Mouse (Mus musculus) B cell, adult 2 months (primary cell): Measurements from ENCODE around the gene Kxd1.
A peak's percentile ranks its signal among the peaks of the same experiment; 100 is the strongest.

Experiments
- DNase-seq, 2 experiments: peaks; one replicate each; pipeline ENCODE4 v3.0.0; 2022

The Kxd1 gene

DNA sequence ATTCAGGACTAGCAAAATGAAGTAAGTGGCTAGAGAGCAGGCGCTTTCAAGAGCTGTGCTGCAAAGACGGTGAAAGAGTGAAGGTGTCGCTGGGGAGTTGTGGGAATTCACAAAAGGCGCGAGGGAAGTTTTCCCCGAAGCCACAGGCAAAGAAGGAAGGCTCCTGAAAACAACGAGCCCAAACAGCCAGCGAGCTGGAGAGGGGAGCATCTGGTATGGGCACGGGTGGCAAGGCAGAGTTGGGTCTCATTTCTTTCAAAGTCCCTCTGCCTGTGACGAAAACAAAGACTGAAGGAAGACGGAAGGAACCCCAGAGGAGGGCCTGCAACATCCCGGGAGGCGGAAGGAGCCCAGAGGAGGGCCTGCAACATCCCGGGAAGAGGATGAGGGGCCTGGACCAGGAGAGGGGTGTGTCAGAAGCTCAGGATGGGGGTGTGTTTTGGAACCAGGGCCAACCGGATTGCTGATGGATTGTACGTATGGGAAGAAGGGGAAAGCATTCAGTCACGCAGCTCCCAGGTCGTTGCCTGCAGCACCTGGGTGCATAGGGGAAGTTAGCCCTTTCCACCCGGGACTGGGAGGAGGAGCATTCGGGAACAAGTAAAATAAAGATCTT, 36.8 kb downstream of the Kxd1 start:
- DNase-seq, result no peak

DNA sequence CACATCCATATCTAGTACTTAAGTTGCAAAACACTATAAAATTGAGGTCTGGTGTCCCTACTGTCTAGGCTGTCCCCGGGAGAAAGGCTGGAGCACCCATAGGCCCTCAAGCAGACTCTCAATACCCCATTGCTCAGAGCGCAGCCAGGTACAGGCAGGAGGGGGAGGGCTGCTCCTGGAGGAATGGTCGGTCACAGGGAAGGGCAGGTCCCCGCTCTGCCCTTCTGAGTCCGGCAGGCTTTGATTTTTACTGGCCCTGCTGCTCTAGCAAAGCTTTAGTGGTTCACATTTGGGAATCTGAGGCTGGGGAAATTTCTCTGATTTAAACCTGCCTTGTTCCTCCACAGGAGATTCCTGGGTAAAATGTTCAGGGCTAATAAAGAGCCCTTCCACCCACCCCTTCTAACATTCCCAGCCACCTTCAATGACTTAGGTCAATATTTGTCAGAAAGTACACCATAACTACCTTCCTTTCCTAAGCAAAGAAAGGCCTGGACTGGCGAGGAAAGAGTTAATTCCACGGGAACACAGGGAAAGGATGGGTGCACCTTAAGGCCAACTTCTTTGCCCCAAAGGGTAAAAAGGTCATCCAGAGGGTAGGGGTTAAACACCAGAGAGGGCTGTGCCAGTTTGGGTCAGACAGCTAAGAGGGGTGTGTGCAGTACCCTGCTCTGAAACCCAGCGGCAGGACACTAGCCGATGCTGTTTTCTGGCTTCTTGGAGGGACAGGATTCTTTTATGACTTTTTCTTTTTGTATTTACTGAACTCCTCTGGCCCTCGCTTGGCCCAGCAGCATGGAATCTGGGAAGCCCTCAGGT, 37.5 kb downstream of the Kxd1 start:
- DNase-seq, result no peak

DNA sequence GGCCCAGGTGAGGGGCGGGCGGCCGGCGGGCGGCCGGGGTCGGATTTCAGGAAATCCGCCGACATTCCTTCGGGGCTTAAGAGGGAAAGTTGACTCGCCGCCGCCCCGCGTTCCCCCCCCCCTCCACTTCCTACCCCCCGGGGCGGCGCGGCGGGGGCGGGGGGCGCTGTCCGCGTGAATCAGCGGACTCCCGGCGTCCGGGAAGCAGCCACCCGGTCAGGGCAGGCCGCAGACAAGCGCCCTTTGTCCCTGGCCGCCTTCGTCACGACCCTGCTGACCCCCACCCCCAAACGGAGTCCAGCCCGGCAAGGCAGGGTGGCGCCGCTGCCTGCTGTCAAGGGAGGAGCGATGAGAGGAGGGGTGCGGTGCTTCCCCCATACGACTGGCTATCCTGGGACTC, 38.2 kb downstream of the Kxd1 start:
- no peak for DNase-seq

DNA sequence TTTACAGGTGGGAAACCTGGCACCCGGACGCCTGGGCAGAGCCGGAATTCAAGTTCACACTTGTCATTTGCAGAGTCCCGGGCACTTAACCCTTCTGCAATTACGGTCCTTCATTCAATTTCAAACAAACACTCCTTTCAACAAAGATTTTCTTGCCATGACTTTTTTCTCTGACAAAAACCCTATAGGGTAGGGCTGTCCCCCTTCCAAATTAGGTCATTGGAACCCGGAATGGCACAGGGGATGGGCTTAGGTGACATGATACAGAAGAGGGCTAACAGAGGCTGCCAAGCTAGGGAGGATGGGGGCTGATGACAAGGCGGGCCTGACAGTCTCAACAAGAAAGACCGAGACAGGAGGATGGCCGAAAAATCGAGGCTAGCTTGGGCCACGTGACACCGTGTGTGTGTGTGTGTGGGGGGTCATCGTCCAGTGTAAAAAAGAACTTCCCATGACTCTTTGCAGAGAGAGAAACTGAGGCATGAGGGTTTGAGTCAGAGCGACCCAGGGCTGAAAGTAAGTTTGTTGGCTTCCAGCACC, 38.8 kb downstream of the Kxd1 start:
- no peak for DNase-seq

DNA sequence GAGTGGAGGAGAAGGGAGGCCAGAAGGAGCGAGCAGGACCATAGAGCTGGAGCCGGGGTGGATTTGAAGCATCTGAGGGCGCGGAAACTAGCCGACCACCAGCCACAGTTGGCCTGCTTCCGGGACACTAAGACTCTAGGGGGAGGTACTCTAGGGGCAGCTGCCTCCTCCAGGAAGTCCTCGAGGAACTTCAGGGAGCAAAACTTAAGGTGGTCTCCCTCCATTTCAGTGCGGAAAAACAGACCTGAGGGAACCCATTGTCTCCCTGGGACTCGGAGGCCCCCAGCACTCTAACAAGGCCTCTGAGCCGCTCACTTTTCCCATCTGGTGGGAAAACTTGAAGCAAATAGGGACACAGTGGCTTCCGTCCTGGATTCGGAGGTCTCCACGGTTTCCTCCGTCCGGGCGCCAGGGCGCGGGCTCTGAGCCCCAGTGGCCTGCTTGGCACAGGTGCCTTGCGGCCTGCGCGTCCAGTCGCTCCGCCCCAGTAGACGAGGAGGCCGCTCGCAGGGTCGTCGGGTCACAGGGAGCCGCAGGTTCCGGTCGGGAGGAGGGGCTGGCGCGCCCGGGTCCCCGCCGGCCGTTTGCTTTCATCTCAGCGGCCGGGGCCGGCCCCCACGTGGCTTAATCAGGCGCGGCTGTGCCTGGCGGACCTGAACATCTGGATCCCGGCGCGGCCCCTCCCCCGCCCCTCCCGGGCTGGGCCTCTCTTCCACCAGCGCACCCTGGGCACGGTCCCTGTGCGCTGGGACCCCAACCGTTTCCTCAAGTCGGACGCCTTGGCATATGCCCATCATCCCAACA, 39.6 kb downstream of the Kxd1 start:
- no peak for DNase-seq

DNA sequence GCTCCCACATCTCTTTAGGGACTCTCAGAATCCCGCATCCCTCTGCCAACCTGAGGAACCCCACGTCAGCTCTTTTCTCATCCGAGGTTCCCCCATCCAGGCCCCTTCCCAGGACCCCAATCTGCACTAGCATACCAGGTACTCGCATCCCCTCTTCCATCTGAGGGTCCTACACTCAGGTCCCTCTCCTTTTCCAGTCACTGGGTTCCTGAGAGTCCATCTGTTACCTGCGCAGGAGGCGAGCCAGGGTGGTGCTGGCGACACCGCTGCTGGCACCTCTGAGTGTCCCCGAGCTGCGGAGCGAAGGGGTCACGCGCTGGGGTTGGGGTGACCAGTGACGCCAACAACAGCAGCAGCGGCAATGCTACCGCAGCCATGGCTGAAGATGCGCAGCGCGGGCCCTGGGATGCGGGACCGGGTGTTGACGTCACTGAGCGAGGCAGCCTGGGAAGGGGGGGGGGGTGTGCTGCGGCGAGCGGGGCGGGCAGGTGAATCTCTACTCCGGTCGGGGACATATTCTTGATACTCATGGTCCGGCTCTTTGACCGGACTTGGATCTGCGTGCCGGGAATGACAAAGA, 40.7 kb downstream of the Kxd1 start, which contains the start of gene Tmem59l:
TSS of gene Tmem59l (minus strand) at position 418 of the 580 bp plus-strand sequence.
- no peak for DNase-seq

DNA sequence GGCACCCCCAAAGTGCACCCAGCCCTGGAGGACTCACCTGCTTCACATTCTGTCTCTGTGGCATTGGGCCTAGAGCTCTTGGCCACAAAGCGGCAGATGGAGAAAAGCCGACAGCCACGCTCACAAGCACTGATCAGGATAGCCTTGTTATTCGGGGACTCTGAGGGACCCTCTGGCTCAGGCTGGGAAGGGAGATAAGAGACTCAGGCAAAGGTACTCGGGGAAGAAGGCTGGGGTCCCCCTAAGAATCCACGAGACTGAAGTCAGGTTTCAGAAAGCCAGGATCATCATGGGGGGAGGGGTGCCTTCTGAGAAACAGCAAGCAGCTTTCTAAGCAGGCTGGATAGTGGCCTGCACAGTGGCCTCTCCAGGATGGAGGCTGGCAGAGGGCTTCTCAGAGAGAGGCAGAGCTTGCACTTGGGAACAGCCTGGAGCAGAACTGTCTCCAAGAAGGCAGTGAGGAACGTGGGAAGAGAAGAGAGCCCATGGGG, 41.5 kb downstream of the Kxd1 start:
- no peak for DNase-seq

DNA sequence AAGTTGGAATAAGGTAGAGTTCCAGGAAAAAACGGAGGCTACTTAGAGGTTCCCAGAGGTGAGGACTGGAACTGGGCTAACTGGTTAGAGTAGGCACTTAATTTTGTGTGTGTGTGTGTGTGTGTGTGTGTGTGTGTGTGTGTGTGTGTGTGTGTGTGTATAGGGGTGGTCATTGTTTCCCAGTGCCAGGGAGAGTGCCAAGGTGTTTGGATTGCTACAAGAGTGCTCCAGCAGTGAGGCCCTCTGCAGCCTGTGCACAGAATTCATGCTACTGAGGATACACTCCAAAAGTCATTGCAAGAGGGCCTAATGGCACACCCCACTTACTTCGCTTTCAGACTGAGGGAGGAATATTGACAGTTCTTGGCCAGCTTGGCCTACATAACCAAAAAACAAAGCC, 44.8 kb downstream of the Kxd1 start:
- DNase-seq, result no peak

DNA sequence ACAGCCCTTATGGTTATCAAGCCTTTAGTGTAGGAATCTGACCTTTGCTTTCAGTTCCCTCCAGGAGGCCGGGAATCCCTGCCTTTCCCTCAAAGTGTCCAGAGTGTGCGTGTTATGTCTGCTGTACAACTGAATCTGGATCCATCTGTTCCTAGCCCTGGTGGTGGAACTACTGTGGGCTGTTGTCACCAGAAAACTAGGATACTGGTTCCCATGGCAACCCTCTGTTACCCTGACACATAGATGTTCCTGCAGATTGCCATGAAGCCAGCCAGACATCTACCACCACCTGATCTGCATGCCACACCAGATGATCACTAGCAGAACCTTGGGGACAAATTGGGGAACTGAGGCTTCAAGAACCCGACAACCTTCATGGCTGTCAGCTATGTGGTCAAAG, 45.8 kb downstream of the Kxd1 start:
- DNase-seq, result no peak

DNA sequence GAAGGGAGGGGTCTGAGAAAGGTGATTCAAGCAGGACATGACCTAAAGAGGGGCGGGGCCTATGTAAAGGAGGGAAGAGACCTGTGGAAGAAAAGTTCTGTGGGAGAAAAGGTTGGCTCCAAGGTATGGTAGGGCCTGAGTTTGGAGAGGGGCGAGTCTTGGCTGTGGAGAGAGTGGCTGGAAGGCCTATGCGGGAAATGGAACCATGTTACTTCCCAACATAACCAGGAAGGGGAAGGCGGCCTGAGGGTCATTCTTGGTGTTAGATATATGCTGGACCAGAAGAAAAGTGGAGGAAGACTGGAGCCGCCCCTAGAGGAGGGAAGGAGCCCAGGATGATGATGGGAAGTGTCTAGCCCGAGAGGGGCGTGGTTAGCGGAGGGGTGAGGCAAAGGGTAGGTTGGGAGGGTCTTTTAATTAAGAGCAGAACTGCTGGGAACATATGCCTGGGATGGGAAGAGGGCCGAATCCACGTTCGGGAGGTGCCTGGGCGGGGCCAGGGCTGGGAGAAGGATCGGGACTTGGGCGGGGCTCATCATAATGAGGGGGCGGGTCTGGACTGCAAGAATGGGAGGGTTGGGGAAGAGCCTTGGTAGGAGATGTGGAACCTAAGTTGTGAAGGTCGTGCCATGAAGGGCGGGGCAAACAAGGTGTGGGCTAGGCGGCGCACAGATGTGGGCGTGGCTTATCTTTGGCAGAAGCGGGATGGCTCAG, 50.3 kb downstream of the Kxd1 start:
- DNase-seq, result peak in 1 of 2 experiments; percentile 15

DNA sequence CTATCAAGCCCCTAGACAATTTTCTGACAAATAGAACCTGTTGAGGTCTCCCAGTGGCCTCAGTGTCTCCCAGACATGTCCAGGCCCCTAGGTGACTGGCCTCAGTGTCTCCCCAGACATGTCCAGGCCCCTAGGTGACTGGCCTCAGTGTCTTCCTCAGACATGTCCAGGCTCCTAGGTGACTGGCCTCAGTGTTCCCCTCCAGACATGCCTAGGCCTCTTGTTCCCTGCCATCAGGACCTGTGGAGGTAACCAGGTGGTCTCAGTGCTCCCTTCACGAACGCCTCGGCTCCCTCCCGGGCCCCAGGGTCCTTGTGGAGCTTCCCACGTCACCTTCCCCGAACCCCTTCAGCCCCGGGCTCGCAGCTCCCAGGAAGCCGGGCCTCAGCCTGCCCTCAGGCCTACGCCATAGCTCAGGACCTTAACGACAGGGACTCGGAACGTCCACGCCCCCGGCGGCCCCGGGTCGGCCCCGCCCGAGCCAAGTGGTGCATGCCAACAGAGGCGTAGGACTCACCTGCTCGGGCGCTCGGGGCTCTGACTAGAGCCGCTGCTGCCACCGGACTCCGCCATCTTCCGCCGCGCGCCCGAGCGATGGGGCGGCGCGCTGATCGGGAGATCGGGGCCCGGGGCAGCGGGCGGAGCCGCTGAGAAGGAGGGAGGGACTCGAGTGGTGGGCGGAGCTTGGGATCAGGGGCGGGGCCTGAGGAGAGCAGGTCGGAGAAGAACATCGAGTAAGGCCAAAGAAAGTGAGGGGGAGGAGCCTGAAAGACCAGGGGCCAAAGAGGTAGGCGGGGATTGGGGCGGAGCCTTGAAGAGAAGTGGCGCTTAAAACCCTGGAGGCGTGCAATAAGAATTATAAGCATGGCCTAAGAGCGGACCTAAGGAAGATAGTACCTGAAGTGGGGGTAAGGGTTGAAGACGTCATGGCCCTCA, 51.2 kb downstream of the Kxd1 start, which contains the start of gene Klhl26:
TSS of gene Klhl26 (minus strand) at position 636 of the 936 bp plus-strand sequence.
- peak; percentile 99 for DNase-seq

DNA sequence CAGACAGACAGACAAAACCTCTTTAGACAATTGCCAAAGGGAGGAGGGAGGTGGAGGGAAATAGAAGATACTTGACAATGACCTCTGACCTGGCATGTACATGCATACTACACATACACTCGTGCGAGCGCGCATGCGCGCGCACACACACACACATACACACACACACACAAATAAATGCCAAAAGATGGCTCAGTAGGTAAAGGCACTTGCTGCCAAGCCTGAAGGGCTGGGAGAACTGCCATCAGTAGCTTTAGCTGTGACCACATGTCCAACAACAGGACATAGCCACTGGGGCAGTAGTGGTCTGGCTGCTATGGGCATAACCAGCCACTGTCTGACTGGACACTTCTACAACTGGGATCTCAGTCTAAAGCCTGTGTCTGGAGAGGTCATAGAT, 55.9 kb downstream of the Kxd1 start:
- DNase-seq, result no peak

DNA sequence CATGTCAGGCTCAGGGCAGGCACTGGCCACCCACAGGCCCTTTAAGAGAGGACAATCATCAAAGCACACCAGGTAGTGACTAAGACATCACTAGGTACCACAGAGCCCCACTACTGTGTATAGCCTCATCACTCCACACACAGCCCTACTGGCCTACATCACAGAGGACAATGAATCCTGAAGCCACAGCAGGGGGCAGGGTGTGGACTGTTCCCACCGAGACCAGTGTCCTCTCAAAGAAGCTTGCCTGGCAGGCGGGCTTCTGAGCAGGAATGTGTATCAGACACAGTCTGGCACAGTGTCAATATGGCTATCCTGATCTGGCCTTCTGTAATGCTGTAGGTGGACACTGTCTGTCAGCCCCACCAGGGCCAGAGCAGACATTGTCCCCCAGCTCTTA, 57.8 kb downstream of the Kxd1 start:
- DNase-seq, result no peak

DNA sequence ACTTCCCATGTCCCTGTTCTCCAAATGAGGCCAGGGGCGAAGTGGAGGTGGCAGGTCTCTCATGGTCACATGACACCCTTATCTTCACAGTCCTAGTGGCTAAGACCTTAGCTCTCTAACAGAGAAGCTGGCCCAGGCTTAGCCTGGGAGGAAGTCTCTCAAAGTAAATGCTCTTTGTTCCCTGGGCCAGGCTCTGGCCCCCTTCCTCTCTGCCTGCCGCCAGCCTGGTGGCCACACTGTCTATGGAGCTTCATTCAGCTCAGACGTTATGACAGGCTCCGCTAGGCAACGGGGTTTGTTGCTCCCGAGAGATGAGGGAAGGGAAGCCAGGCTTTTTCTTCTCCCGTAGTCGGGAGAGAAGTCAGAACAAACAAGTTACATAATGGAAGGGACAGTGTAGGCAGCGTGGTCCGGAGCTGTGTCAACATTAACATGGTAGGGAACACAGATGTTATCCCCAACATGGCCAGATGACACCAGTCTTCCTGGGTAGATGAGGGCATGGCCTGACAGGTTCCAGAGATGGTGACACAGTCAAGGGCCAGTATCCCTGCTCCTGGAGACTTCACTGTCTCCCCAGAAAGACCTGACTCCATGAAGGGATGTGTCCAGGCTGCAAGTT, 58.4 kb downstream of the Kxd1 start:
- no peak for DNase-seq

DNA sequence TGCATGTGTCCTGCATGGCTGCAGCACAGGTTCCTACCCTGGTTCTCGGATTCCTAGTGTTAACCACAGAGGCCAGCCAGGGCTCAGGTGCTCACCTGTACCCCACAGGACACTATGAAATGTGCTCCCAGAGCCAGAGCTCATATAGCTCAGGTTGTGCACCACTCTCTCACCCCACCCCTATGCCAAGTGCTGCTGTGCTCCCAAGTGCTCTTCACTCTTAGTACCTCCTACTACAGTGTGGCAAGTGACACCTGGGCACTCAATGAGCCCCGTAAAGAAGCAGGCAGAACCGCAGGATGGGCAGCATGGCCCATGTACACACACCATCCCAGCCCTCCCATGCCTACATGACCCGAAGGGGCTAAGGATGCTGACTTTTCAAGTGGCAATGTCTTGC, 59.0 kb downstream of the Kxd1 start:
- no peak for DNase-seq

DNA sequence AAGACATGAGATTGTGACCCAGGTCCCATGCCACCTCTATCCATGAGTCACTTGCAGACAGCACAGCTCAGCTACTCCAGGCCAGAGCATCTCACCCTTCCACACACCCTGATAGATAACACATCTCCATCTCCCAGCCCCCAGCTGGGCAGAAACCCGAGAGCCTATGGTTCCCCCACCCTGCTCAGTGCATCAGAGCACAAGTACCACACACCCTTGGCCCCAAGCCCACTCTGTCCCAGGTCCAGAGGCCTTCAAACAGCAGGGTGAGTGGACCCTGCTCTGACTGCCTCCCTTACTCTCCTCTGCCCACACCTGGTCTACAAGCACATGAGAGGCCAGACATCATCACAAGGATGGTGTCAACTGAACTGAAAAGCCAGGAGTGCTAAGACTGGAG, 59.8 kb downstream of the Kxd1 start:
- DNase-seq, result no peak

DNA sequence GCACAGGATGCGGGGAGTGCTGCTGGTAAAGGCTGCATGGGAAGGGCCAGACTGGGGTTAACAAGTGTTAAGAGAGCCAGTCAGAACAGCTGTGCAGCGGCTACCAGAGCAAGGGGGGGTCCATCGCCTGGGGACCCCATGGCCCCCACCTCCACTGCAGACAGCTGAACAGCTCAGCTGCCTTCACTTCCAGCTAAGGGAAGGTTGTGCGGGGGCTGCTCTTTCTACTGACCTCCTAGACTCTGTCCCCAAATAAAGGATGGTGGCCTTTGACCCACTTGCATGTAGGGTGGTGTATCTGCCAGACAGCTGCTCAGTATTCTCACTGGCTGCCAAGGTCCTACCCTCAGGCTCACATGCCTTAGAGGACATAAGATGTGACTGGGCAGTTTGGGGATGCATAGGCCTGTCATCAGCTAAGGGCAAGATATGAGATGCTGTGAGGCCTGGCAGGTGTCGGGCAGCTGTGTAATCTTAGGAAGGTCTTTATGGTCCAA, 60.5 kb downstream of the Kxd1 start:
- DNase-seq, result no peak

DNA sequence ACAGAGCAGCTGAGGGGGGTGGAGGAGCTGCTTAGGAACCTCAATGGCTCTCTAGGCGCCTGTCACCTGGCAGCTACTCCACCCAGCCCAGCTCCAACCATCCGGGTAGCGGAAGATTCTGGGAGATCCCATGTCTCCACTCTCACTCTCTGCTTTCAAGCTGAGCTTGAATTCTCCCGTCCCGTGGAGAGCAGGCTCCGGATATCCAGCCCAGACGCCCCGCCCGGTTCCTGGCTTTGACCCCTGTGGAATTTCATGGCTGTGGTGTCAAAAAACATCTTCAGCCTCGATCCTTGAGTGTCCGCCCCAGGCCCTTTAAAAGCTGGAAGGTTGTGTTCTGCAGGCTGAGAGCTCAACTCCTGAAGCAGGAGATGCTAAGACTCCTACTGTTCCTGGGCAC, 61.0 kb downstream of the Kxd1 start:
- no peak for DNase-seq

DNA sequence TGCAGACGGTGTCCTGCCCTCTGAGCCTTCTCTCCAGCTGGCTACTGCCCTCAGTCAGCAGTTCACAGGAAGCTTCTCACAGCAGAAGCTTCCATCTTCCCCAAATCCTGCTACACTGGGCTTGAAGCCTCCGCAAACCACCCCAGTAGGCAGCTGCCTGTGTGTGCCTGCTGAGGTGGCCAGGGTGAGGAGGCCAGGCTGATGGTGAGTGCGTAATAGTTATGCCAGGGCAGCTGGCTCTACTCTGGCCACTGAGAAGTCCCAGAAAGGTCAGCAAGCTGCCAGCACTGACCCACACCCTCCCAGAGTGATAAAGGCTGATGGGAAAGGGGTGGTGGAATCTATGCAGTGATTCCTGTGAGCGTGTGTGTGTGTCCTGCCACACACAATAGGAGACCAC, 61.5 kb downstream of the Kxd1 start:
- DNase-seq, result no peak

DNA sequence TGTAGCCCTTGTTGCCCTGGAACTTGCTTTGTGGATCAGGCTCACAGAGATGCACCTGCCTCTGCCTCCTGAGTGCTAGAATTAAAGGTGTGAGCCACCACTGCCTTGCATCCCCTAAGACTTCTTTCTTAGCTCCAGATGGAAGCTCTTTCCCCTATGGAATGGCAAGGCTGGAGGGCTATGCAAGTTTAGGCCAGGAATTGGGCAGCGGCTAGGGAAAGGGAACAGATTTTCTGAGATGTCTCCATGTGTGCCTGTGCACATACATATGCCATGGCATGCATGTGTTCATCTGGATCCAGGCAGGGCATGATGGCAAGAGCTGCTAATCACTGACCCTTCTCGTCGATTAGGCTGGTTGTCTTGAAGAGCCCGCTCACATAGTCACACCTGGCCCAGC, 62.1 kb downstream of the Kxd1 start:
- no peak for DNase-seq
